Mouse (Mus musculus) G1E (cell line): ENCODE results near the gene Rptor.

Experiments
- CTCF ChIP-seq: IDR thresholded peaks from 2 replicates; pipeline ENCODE4 v1.5.1; 2012; ENCODE audit warnings: low read depth, low read length, inconsistent platforms, mixed read lengths
- GATA1 ChIP-seq: IDR thresholded peaks from 2 replicates; pipeline ENCODE4 v1.6.1; 2012; ENCODE audit warnings: borderline replicate concordance, low read length, inconsistent platforms, mixed read lengths
- GATA2 ChIP-seq: IDR thresholded peaks from 2 replicates; pipeline ENCODE4 v1.6.1; 2012; ENCODE audit warnings: low read depth, low read length, inconsistent platforms, borderline replicate concordance
- TAL1 ChIP-seq: conservative IDR thresholded peaks from 2 replicates; pipeline ENCODE4 v1.6.1; 2012; ENCODE audit warnings: low read depth, low read length, inconsistent platforms, mixed read lengths

DNA sequence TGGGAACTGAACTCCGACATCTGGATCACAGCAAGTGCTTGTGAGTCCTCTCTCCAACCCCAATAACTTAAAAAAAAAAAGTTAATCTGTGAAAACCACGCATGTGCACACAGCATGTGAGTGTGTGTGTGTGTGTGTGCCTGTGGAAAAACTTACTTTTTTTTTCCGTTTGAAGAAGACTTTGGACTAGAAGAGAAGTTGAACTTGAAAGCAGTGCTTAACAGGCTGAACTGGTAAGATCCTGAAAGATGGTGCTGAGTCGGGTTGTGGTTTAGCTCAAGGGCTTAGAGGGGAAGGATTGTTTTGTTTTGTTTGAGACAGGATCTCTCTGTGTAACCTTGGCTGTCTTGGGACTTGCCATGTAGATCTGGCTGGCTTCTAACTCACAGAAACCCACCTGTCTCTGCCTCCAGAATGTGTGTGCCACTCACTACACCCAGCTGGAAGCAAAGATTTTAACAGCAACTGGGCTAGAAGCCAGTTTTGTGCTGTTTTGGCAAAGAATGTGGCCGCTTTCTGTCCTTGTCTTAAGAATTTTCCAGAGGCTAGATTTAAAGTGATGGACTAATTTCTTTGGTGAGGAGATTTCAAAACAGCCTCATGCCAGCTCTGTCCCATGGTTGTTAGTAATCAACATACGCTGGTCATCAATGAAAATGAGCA, 327.0 kb downstream of the Rptor start:
- TF ChIP-seq CTCF (no peak), TAL1 (no peak), GATA1 (no peak), GATA2 (no peak)
